Mouse (Mus musculus) forebrain, embryonic 16.5 days (tissue): ENCODE measurements around the gene Ccl17. TPM values are rescaled to one million over a fixed set of nuclear protein-coding genes. Genes with fewer than 3 reads are reported as not detected.

Experiments
- ATAC-seq: fragments of 200-750 bp; cut with Nextera tagmentation; 2 replicates; pipeline ENCODE4 v1.8.0; 2017; ENCODE audit warnings: mild to moderate bottlenecking, moderate library complexity
- H3K27ac ChIP-seq: fragments of 300-500 bp; sonication (generic); 2 replicates; pipeline ENCODE4 v1.5.1; 2014; ENCODE audit warnings: low read length, control low read depth
- H3K27me3 ChIP-seq: fragments of 300-500 bp; sonication (generic); replicated peaks from 2 replicates; pipeline ENCODE4 v1.6.1; 2014; ENCODE audit warnings: low read length; ENCODE audit not compliant: control insufficient read depth, insufficient read depth
- H3K36me3 ChIP-seq: fragments of 300-500 bp; sonication (generic); 2 replicates; pipeline ENCODE4 v1.6.1; 2014; ENCODE audit not compliant: control insufficient read depth, insufficient read depth
- H3K4me1 ChIP-seq: fragments of 300-500 bp; sonication (generic); replicated peaks from 2 replicates; pipeline ENCODE4 v1.6.1; 2014; ENCODE audit warnings: low read length; ENCODE audit not compliant: control insufficient read depth, insufficient read depth
- H3K4me2 ChIP-seq: fragments of 300-500 bp; sonication (generic); 2 replicates; pipeline ENCODE4 v1.6.1; 2014; ENCODE audit warnings: mild to moderate bottlenecking, low read length, control low read depth
- H3K4me3 ChIP-seq: fragments of 300-500 bp; sonication (generic); replicated peaks from 2 replicates; pipeline ENCODE4 v1.5.1; 2014; ENCODE audit warnings: mild to moderate bottlenecking, low read length, control low read depth
- H3K9ac ChIP-seq: fragments of 300-500 bp; sonication (generic); replicated peaks from 2 replicates; pipeline ENCODE4 v1.6.1; 2014; ENCODE audit warnings: low read depth, low read length, control low read depth
- H3K9me3 ChIP-seq: fragments of 300-500 bp; sonication (generic); 2 replicates; pipeline ENCODE4 v1.6.1; 2016; ENCODE audit warnings: low read length; ENCODE audit not compliant: control insufficient read depth
- WGBS: fragments of 180-500 bp; shearing (Covaris S2); extraction: QIAGEN DNeasy Blood & Tissue Kit; methylation state at CpG from one replicate; pipeline ENCODE4 v1.1.7; 2014; 5-methylcytosine and 5-hydroxymethylcytosine counted together
- polyA plus RNA-seq: library from polyadenylated mRNA; unstranded; fragments of >200 nt; fragmentation: Nextera tagmentation; extraction: Ambion mirVana; gene quantifications from 2 replicates; pipeline ENCODE4 v1.2.1, GENCODE M21; 2015

The Ccl17 gene
- polyA plus RNA-seq, 1 experiment from 2014 or later: 0.77 TPM

- 59% methylated on average over 5 of the region's 5 CpGs for WGBS
- peaks cover 7% of the 10 kb centered on the region for H3K4me1 ChIP-seq
- no peaks in the 10 kb centered on the region for H3K27me3 ChIP-seq
- H3K4me2 ChIP-seq: no peak overlapping the region
- H3K36me3 ChIP-seq: no peaks in the 10 kb centered on the region
- no peak for ATAC-seq
- H3K9ac ChIP-seq: no peak overlapping the region
- no peak overlapping the region for H3K4me3 ChIP-seq
- H3K9me3 ChIP-seq: no peaks in the 10 kb centered on the region
- no peak overlapping the region for H3K27ac ChIP-seq
Measured at GRCm38 (mm10) chr8:94778473-94778872, 31.8 kb upstream of the Ccl17 start.

- Histone ChIP-seq H3K27ac (no peak overlapping the region), H3K4me2 (no peak overlapping the region), H3K4me1 (peaks cover 2% of the 10 kb centered on the region), H3K4me3 (no peak overlapping the region), H3K9me3 (no peaks in the 10 kb centered on the region), H3K36me3 (no peaks in the 10 kb centered on the region), H3K9ac (no peak overlapping the region), H3K27me3 (no peaks in the 10 kb centered on the region)
- ATAC-seq: no peak
- 69% methylated on average over 10 of the region's 10 CpGs for WGBS
Measured at GRCm38 (mm10) chr8:94778895-94779533, 31.2 kb upstream of the Ccl17 start.

- H3K4me1 ChIP-seq: no peaks in the 10 kb centered on the region
- no peak overlapping the region for H3K4me2 ChIP-seq
- no peak overlapping the region for H3K4me3 ChIP-seq
- no peak for ATAC-seq
- WGBS: 96% methylated on average over 16 of the region's 16 CpGs
- H3K36me3 ChIP-seq: no peaks in the 10 kb centered on the region
- no peaks in the 10 kb centered on the region for H3K27me3 ChIP-seq
- H3K9ac ChIP-seq: no peak overlapping the region
- no peaks in the 10 kb centered on the region for H3K9me3 ChIP-seq
- no peak overlapping the region for H3K27ac ChIP-seq
Measured at GRCm38 (mm10) chr8:94779534-94780294, 30.5 kb upstream of the Ccl17 start.

GRCm38 (mm10) chr8:94780491-94781154, 29.6 kb upstream of the Ccl17 start:
- Histone ChIP-seq H3K4me3 (no peak overlapping the region), H3K9me3 (no peaks in the 10 kb centered on the region), H3K36me3 (no peaks in the 10 kb centered on the region), H3K27me3 (no peaks in the 10 kb centered on the region), H3K27ac (no peak overlapping the region), H3K4me2 (no peak overlapping the region), H3K4me1 (no peaks in the 10 kb centered on the region), H3K9ac (no peak overlapping the region)
- WGBS: 79% methylated on average over 21 of the region's 21 CpGs
- no peak for ATAC-seq

- H3K4me2 ChIP-seq: no peak overlapping the region
- H3K4me1 ChIP-seq: no peaks in the 10 kb centered on the region
- no peaks in the 10 kb centered on the region for H3K27me3 ChIP-seq
- H3K36me3 ChIP-seq: no peaks in the 10 kb centered on the region
- ATAC-seq: no peak
- WGBS: 52% methylated on average over 7 of the region's 7 CpGs
- H3K4me3 ChIP-seq: no peak overlapping the region
- H3K27ac ChIP-seq: no peak overlapping the region
- H3K9ac ChIP-seq: no peak overlapping the region
- no peaks in the 10 kb centered on the region for H3K9me3 ChIP-seq
Measured at GRCm38 (mm10) chr8:94781155-94781837, 29.0 kb upstream of the Ccl17 start.

GRCm38 (mm10) chr8:94781838-94782235, 28.4 kb upstream of the Ccl17 start:
- H3K9me3 ChIP-seq: no peaks in the 10 kb centered on the region
- ATAC-seq: no peak
- H3K4me1 ChIP-seq: no peaks in the 10 kb centered on the region
- 9% methylated on average over 10 of the region's 11 CpGs for WGBS
- H3K27me3 ChIP-seq: no peaks in the 10 kb centered on the region
- H3K9ac ChIP-seq: no peak overlapping the region
- H3K4me3 ChIP-seq: no peak overlapping the region
- no peaks in the 10 kb centered on the region for H3K36me3 ChIP-seq
- H3K27ac ChIP-seq: no peak overlapping the region
- no peak overlapping the region for H3K4me2 ChIP-seq

- Histone ChIP-seq H3K4me2 (no peak overlapping the region), H3K27ac (no peak overlapping the region), H3K36me3 (no peaks in the 10 kb centered on the region), H3K4me3 (no peak overlapping the region), H3K9me3 (no peaks in the 10 kb centered on the region), H3K9ac (no peak overlapping the region), H3K4me1 (no peaks in the 10 kb centered on the region), H3K27me3 (no peaks in the 10 kb centered on the region)
- WGBS: 78% methylated on average over 4 of the region's 4 CpGs
- ATAC-seq: no peak
Measured at GRCm38 (mm10) chr8:94783890-94784289, 26.4 kb upstream of the Ccl17 start.

- H3K4me2 ChIP-seq: no peak overlapping the region
- no peaks in the 10 kb centered on the region for H3K27me3 ChIP-seq
- H3K4me1 ChIP-seq: no peaks in the 10 kb centered on the region
- WGBS: 67% methylated on average over 12 of the region's 12 CpGs
- H3K4me3 ChIP-seq: no peak overlapping the region
- H3K9me3 ChIP-seq: no peaks in the 10 kb centered on the region
- no peak overlapping the region for H3K9ac ChIP-seq
- H3K36me3 ChIP-seq: no peaks in the 10 kb centered on the region
- ATAC-seq: no peak
- H3K27ac ChIP-seq: no peak overlapping the region
Measured at GRCm38 (mm10) chr8:94785247-94785985, 24.8 kb upstream of the Ccl17 start.
